Mouse (Mus musculus): Measurements from ENCODE around the gene Trpm1. TPM values are rescaled to one million over a fixed set of nuclear protein-coding genes. Genes with fewer than 3 reads are reported as not detected.
A peak's percentile ranks its signal among the peaks of the same experiment; 100 is the strongest.
"Not testable (repeated sequence)": the region's sequence is repeated elsewhere in the genome, so short reads cannot be mapped to it uniquely, and the experiment has no call there.

Trpm1 gene
- not detected in 2 replicates for total RNA-seq (2015)
- total RNA-seq (2017), result not detected in 2 replicates

GRCm38 (mm10) chr7:64153535-64153934 lies at the start of gene Trpm1:
Gene Trpm1, plus strand, starts transcription at chr7:64153835.
- ATAC-seq (replicated peaks; ENCODE audit: poor library complexity), result no peak

- ATAC-seq (replicated peaks; ENCODE audit: poor library complexity), result peak; percentile 88
These were observed 31.4 kb upstream of the Trpm1 start for GRCm38 (mm10) chr7:64122131-64122715.

- no peak for ATAC-seq (replicated peaks; ENCODE audit: poor library complexity)
These were observed 29.9 kb upstream of the Trpm1 start for GRCm38 (mm10) chr7:64123721-64124120.

GRCm38 (mm10) chr7:64125994-64126393 lies 27.6 kb upstream of the Trpm1 start:
- ATAC-seq (replicated peaks; ENCODE audit: poor library complexity), result not testable (repeated sequence)

- ATAC-seq (replicated peaks; ENCODE audit: poor library complexity), result no peak
These were observed 13.8 kb upstream of the Trpm1 start for GRCm38 (mm10) chr7:64139866-64140265.

- ATAC-seq (replicated peaks; ENCODE audit: poor library complexity), result peak; percentile 84
These were observed 12.2 kb upstream of the Trpm1 start for GRCm38 (mm10) chr7:64141301-64142032.

- ATAC-seq (replicated peaks; ENCODE audit: poor library complexity), result no peak
These were observed 4.3 kb upstream of the Trpm1 start for GRCm38 (mm10) chr7:64149337-64149736.

GRCm38 (mm10) chr7:64149747-64150146 lies 3.9 kb upstream of the Trpm1 start:
- ATAC-seq (replicated peaks; ENCODE audit: poor library complexity), result no peak

- no peak for ATAC-seq (replicated peaks; ENCODE audit: poor library complexity)
These were observed 3.1 kb upstream of the Trpm1 start for GRCm38 (mm10) chr7:64150436-64151080.

GRCm38 (mm10) chr7:64155226-64155625 lies 1.6 kb downstream of the Trpm1 start:
- ATAC-seq (replicated peaks; ENCODE audit: poor library complexity), result no peak

- peak; percentile 90 for ATAC-seq (replicated peaks; ENCODE audit: poor library complexity)
These were observed 2.1 kb downstream of the Trpm1 start for GRCm38 (mm10) chr7:64155687-64156086.

- ATAC-seq (replicated peaks; ENCODE audit: poor library complexity), result no peak
These were observed 2.8 kb downstream of the Trpm1 start for GRCm38 (mm10) chr7:64156271-64156911.

- ATAC-seq (replicated peaks; ENCODE audit: poor library complexity), result no peak
These were observed 3.5 kb downstream of the Trpm1 start for GRCm38 (mm10) chr7:64156918-64157690.

- ATAC-seq (replicated peaks; ENCODE audit: poor library complexity), result no peak
These were observed 4.8 kb downstream of the Trpm1 start for GRCm38 (mm10) chr7:64158281-64159055.

GRCm38 (mm10) chr7:64159056-64159542 lies 5.5 kb downstream of the Trpm1 start:
- no peak for ATAC-seq (replicated peaks; ENCODE audit: poor library complexity)

GRCm38 (mm10) chr7:64159612-64160591 lies 6.3 kb downstream of the Trpm1 start:
- ATAC-seq (replicated peaks; ENCODE audit: poor library complexity), result no peak

- ATAC-seq (replicated peaks; ENCODE audit: poor library complexity), result no peak
These were observed 7.3 kb downstream of the Trpm1 start for GRCm38 (mm10) chr7:64160737-64161470.

GRCm38 (mm10) chr7:64161990-64162389 lies 8.4 kb downstream of the Trpm1 start:
- no peak for ATAC-seq (replicated peaks; ENCODE audit: poor library complexity)

All from megakaryocyte progenitor cell, adult 5-6 weeks (primary cell).